Mouse (Mus musculus): ENCODE results near the gene Mybl2.

GRCm38 (mm10) chr2:163016916-163017743 lies 37.4 kb upstream of the Mybl2 start, which contains the start of gene Ift52:
- TF ChIP-seq GATA1 (IDR thresholded peaks at IDR 0.05; ENCODE audit: low read length) (no peak), TAL1 (IDR thresholded peaks at IDR 0.05; ENCODE audit: low read length) (no peak)

Measured in erythroblast, embryonic 14.5 days (primary cell).